Comparison of ENCODE assay signal across 27 mouse cellular contexts in the genomic region with DNA sequence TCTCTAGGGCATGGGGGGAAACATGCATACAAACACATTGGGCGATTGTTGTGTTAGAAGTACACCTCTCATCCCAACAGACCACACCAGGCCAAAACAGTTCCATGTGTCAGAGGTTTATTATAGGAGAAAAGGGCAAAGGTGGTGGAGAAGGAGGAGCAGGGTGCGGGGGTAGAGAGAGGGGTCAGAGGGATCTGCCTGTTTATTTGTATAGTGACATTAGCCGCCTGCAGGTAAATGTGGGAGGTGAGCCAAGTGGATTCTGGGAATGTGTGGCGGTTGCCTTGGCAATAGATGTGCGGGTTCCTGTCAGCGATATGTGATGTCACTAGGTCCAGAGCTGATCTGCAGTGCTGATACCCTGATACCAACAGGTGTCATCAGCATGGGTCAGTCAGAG. TPM values are rescaled to one million over a fixed set of nuclear protein-coding genes. Genes with fewer than 3 reads are reported as not detected.
DNase-seq lines count a peak whose midpoint lies in the region; ATAC-seq and TF ChIP-seq lines count a peak whose summit lies in the region.
"Had no signal": no experiment of that assay in that cellular context is flagged by ENCODE, and none has a peak within 500 bp of the region (broad histone marks: within the 10 kb centered on the region; RNA-seq: fewer than 3 reads in every experiment).

No protein-coding gene starts in this region.

- no peak for TF ChIP-seq CTCF in liver, postnatal 0 days (IDR thresholded peaks at IDR 0.05; ENCODE audit: low read depth)
- no peak for TF ChIP-seq CTCF in stomach, postnatal 0 days (IDR thresholded peaks at IDR 0.05; ENCODE audit: low read depth)

- 66% methylated on average over 6 of the region's 6 CpGs for WGBS in liver, embryonic 15.5 days (ENCODE audit: insufficient replicate concordance)
- 75% methylated on average over 6 of the region's 6 CpGs for WGBS in liver, embryonic 12.5 days (ENCODE audit: insufficient replicate concordance)
- WGBS in liver, postnatal 0 days (ENCODE audit: insufficient replicate concordance) = 68% methylated on average over 6 of the region's 6 CpGs
- 70% methylated on average over 6 of the region's 6 CpGs for WGBS in stomach, postnatal 0 days
- WGBS in heart, embryonic 12.5 days = 87% methylated on average over 6 of the region's 6 CpGs

- no peak overlapping the region for H3K4me3 ChIP-seq in liver, embryonic 15.5 days (replicated peaks)
- H3K4me3 ChIP-seq in liver, embryonic 12.5 days = no peak overlapping the region
- H3K4me3 ChIP-seq in liver, postnatal 0 days (ENCODE audit: low read depth, low read length) = no peak overlapping the region
- H3K4me3 ChIP-seq in stomach, postnatal 0 days (ENCODE audit: low read depth, low read length) = no peak overlapping the region
- no peak overlapping the region for H3K4me3 ChIP-seq in heart, embryonic 12.5 days
- H3K4me3 ChIP-seq: embryonic facial prominence, embryonic 10.5 days; embryonic facial prominence, embryonic 13.5 days; erythroblast, embryonic 14.5 days; forebrain, embryonic 12.5 days; forebrain, embryonic 15.5 days; heart, embryonic 13.5 days had no signal

- H3K27ac ChIP-seq in liver, embryonic 15.5 days (replicated peaks) = no peak overlapping the region
- no peak overlapping the region for H3K27ac ChIP-seq in liver, embryonic 12.5 days
- H3K27ac ChIP-seq in liver, postnatal 0 days (ENCODE audit: low read depth) = peak overlapping the region; percentile 82
- H3K27ac ChIP-seq in stomach, postnatal 0 days (replicated peaks) = peak overlapping the region; percentile 81; the same call in 1 of the 2 replicates
- no peak overlapping the region for H3K27ac ChIP-seq in heart, embryonic 12.5 days (ENCODE audit: poor library complexity, severe bottlenecking)
- H3K27ac ChIP-seq: embryonic facial prominence, embryonic 10.5 days; embryonic facial prominence, embryonic 13.5 days; forebrain, embryonic 15.5 days; heart, embryonic 13.5 days; hindbrain, embryonic 14.5 days had no signal

- peak; percentile 73 for DNase-seq in liver, postnatal 0 days
- DNase-seq in stomach, postnatal 0 days (ENCODE audit: low spot score) = no peak
- DNase-seq in left cerebral cortex, postnatal 4 days = no peak
- DNase-seq: adrenal gland, adult 8-10 months; adrenal gland, postnatal 25 days; cerebellum, adult 11-12 months; cerebellum, adult 8-10 months; cerebellum, postnatal 10 days; cerebellum, postnatal 36 days; embryo, embryonic 11 days; gastrocnemius, postnatal 25 days; heart, adult 18-20 months; heart, postnatal 14 days; heart, postnatal 4 days had no signal

- peak; percentile 69 for ATAC-seq in liver, embryonic 15.5 days (ENCODE audit: insufficient read depth)
- no peak for ATAC-seq in liver, embryonic 12.5 days
- ATAC-seq in liver, postnatal 0 days = peak; percentile 95
- no peak for ATAC-seq in stomach, postnatal 0 days (ENCODE audit: low FRiP score, low TSS enrichment)
- ATAC-seq in heart, embryonic 12.5 days (ENCODE audit: insufficient number of reproducible peaks, low FRiP score) = no peak
- ATAC-seq: activated CD4-positive, CD25-positive, alpha-beta regulatory T cell, adult 4 months; CD4-positive, CD25-positive, alpha-beta regulatory T cell, adult 4 months; forebrain, embryonic 15.5 days had no signal

- H3K36me3 ChIP-seq in liver, embryonic 15.5 days (replicated peaks) = no peaks in the 10 kb centered on the region
- no peaks in the 10 kb centered on the region for H3K36me3 ChIP-seq in liver, embryonic 12.5 days
- H3K36me3 ChIP-seq in liver, postnatal 0 days (replicated peaks; ENCODE audit: insufficient read depth, low read length) = no peaks in the 10 kb centered on the region
- no peaks in the 10 kb centered on the region for H3K36me3 ChIP-seq in stomach, postnatal 0 days (ENCODE audit: control insufficient read depth, insufficient read depth, low read length)
- no peaks in the 10 kb centered on the region for H3K36me3 ChIP-seq in heart, embryonic 12.5 days
- H3K36me3 ChIP-seq: embryonic facial prominence, embryonic 10.5 days; embryonic facial prominence, embryonic 13.5 days; forebrain, embryonic 12.5 days; forebrain, embryonic 15.5 days; heart, embryonic 13.5 days had no signal

- H3K4me2 ChIP-seq in liver, embryonic 15.5 days = no peak overlapping the region
- H3K4me2 ChIP-seq in liver, embryonic 12.5 days = no peak overlapping the region
- H3K4me2 ChIP-seq in liver, postnatal 0 days (ENCODE audit: low read depth, low read length) = no peak overlapping the region
- no peak overlapping the region for H3K4me2 ChIP-seq in stomach, postnatal 0 days (replicated peaks; ENCODE audit: low read depth)
- H3K4me2 ChIP-seq in heart, embryonic 12.5 days = no peak overlapping the region
- H3K4me2 ChIP-seq: embryonic facial prominence, embryonic 13.5 days; forebrain, embryonic 12.5 days; forebrain, embryonic 15.5 days; heart, embryonic 13.5 days; hindbrain, embryonic 14.5 days had no signal

- H3K27me3 ChIP-seq in liver, embryonic 15.5 days = no peaks in the 10 kb centered on the region
- H3K27me3 ChIP-seq in liver, embryonic 12.5 days (replicated peaks) = 0 out of 2 replicates have a peak, but pooled peaks cover 4% of the 10 kb centered on the region
- no peaks in the 10 kb centered on the region for H3K27me3 ChIP-seq in liver, postnatal 0 days (ENCODE audit: insufficient read depth, low read length)
- no peaks in the 10 kb centered on the region for H3K27me3 ChIP-seq in stomach, postnatal 0 days (ENCODE audit: control insufficient read depth, insufficient read depth, low read length)
- H3K27me3 ChIP-seq in heart, embryonic 12.5 days (replicated peaks) = no peaks in the 10 kb centered on the region
- H3K27me3 ChIP-seq: forebrain, embryonic 12.5 days; forebrain, embryonic 15.5 days; heart, embryonic 13.5 days had no signal

- H3K9ac ChIP-seq in liver, embryonic 15.5 days = no peak overlapping the region
- H3K9ac ChIP-seq in liver, embryonic 12.5 days = no peak overlapping the region
- no peak overlapping the region for H3K9ac ChIP-seq in liver, postnatal 0 days (replicated peaks)
- H3K9ac ChIP-seq in stomach, postnatal 0 days (ENCODE audit: low read length) = no peak overlapping the region
- no peak overlapping the region for H3K9ac ChIP-seq in heart, embryonic 12.5 days
- H3K9ac ChIP-seq: embryonic facial prominence, embryonic 13.5 days; forebrain, embryonic 12.5 days; forebrain, embryonic 15.5 days; heart, embryonic 13.5 days; hindbrain, embryonic 14.5 days had no signal

- intact Hi-C loops in left cerebral cortex, postnatal 4 days (cut with DNase I) = no loop called here

- TF ChIP-seq EP300 in liver, postnatal 0 days (IDR thresholded peaks at IDR 0.05; ENCODE audit: low read depth) = peak; percentile 69
- TF ChIP-seq EP300 in stomach, postnatal 0 days (optimal IDR thresholded peaks at IDR 0.05) = no peak

- H3K9me3 ChIP-seq in liver, embryonic 15.5 days (replicated peaks) = no peaks in the 10 kb centered on the region
- H3K9me3 ChIP-seq in liver, embryonic 12.5 days (replicated peaks) = no peaks in the 10 kb centered on the region
- H3K9me3 ChIP-seq in liver, postnatal 0 days (ENCODE audit: low read length) = no peaks in the 10 kb centered on the region
- H3K9me3 ChIP-seq in stomach, postnatal 0 days (ENCODE audit: control insufficient read depth, low read length) = no peaks in the 10 kb centered on the region
- no peaks in the 10 kb centered on the region for H3K9me3 ChIP-seq in heart, embryonic 12.5 days (replicated peaks)
- H3K9me3 ChIP-seq: embryonic facial prominence, embryonic 10.5 days; embryonic facial prominence, embryonic 13.5 days; forebrain, embryonic 12.5 days; forebrain, embryonic 15.5 days; heart, embryonic 13.5 days had no signal

- 0 out of 2 replicates have a peak, but pooled peaks cover 3% of the 10 kb centered on the region for H3K4me1 ChIP-seq in liver, embryonic 15.5 days (replicated peaks)
- H3K4me1 ChIP-seq in liver, embryonic 12.5 days = no peaks in the 10 kb centered on the region
- H3K4me1 ChIP-seq in liver, postnatal 0 days (ENCODE audit: insufficient read depth) = 0 out of 2 replicates have a peak, but pooled peaks cover 3% of the 10 kb centered on the region
- no peaks in the 10 kb centered on the region for H3K4me1 ChIP-seq in stomach, postnatal 0 days (replicated peaks; ENCODE audit: control insufficient read depth, insufficient read depth)
- H3K4me1 ChIP-seq in heart, embryonic 12.5 days (replicated peaks) = no peaks in the 10 kb centered on the region
- H3K4me1 ChIP-seq: embryonic facial prominence, embryonic 13.5 days; forebrain, embryonic 12.5 days; forebrain, embryonic 15.5 days had no signal

RNA-seq across cellular contexts. Expression of a gene that starts 44.0 kb away (rescaled TPM):
- 9.5 TPM in 2 replicates for polyA plus RNA-seq in liver, embryonic 15.5 days (2015; fragmentation: Nextera tagmentation; extraction: Ambion mirVana)
- 19.4 and 21.3 TPM in 2 replicates for polyA plus RNA-seq in liver, embryonic 12.5 days (2016; fragmentation: Nextera tagmentation; extraction: Ambion mirVana)
- 20.6 and 25.0 TPM in 2 replicates for polyA plus RNA-seq in liver, postnatal 0 days (2015; fragmentation: Nextera tagmentation; extraction: Ambion mirVana)
- polyA plus RNA-seq in stomach, postnatal 0 days (2015; fragmentation: Nextera tagmentation; extraction: Ambion mirVana) = 116 and 118 TPM in 2 replicates
- total RNA-seq in left cerebral cortex, postnatal 4 days (2021) = 100 to 1,000 TPM; 182 to 185 TPM
- 106 and 108 TPM in 2 replicates for polyA plus RNA-seq in heart, embryonic 12.5 days (2016; fragmentation: Nextera tagmentation; extraction: Ambion mirVana)
- polyA plus RNA-seq: erythroblast, embryonic 14.5 days had no signal

RNA-seq across cellular contexts. Expression of a gene that starts 45.3 kb away (rescaled TPM):
- 0.16 and 0.28 TPM in 2 replicates for polyA plus RNA-seq in liver, embryonic 15.5 days (2015; fragmentation: Nextera tagmentation; extraction: Ambion mirVana)
- 0.33 and 0.49 TPM in 2 replicates for polyA plus RNA-seq in liver, embryonic 12.5 days (2016; fragmentation: Nextera tagmentation; extraction: Ambion mirVana)
- polyA plus RNA-seq in liver, postnatal 0 days (2015; fragmentation: Nextera tagmentation; extraction: Ambion mirVana) = 0.42 and 0.45 TPM in 2 replicates
- polyA plus RNA-seq in stomach, postnatal 0 days (2015; fragmentation: Nextera tagmentation; extraction: Ambion mirVana) = 3.3 and 3.6 TPM in 2 replicates
- 10 to 100 TPM; 24.6 to 30.6 TPM for total RNA-seq in left cerebral cortex, postnatal 4 days (2021)
- polyA plus RNA-seq in heart, embryonic 12.5 days (2016; fragmentation: Nextera tagmentation; extraction: Ambion mirVana) = 3.6 and 4.9 TPM in 2 replicates
- total RNA-seq: MEL had no signal
- polyA plus RNA-seq: activated CD4-positive, CD25-positive, alpha-beta regulatory T cell, adult 4 months; CD4-positive, CD25-positive, alpha-beta regulatory T cell, adult 4 months; erythroblast, embryonic 14.5 days had no signal

Comparison
In these comparisons a context has a peak if more than half of its experiments do, and no peak if none do; other contexts are left out.
1. ATAC-seq: peak in liver, embryonic 15.5 days (single experiment) and liver, postnatal 0 days (single experiment); none in liver, embryonic 12.5 days (single experiment), stomach, postnatal 0 days (single experiment) and heart, embryonic 12.5 days (single experiment).
2. H3K27ac ChIP-seq: peak in liver, postnatal 0 days (single experiment) and stomach, postnatal 0 days (single experiment); none in liver, embryonic 15.5 days (single experiment), liver, embryonic 12.5 days (single experiment) and heart, embryonic 12.5 days (single experiment).